Mouse (Mus musculus) MEL (cell line): Measurements from ENCODE around the gene Myh3. TPM values are rescaled to one million over a fixed set of nuclear protein-coding genes. Genes with fewer than 3 reads are reported as not detected.

Experiments
- DNase-seq: peaks from one replicate; pipeline ENCODE4 v3.0.0; 2011; ENCODE audit warnings: low read depth, low spot score
- H3K27ac ChIP-seq: 2 replicates; pipeline ENCODE4 v1.5.1; 2012; ENCODE audit warnings: low read depth, mild to moderate bottlenecking, control low read depth, low read length, moderate library complexity; ENCODE audit not compliant: control insufficient read depth
- H3K27me3 ChIP-seq, 2 experiments: fragments of 150-350 bp in 1 of 2; sonication (generic) in 1 of 2; 2 replicates each; pipeline ENCODE4 v1.6.1; 2012; ENCODE audit warnings: low read length in 2 of 2, mild to moderate bottlenecking in 2 of 2, improper control_type of control experiment in 1 of 2, moderate library complexity in 1 of 2; ENCODE audit not compliant: insufficient read depth in 2 of 2, control insufficient read depth in 1 of 2
- H3K36me3 ChIP-seq, 2 experiments: 2 replicates each; pipeline ENCODE4 v1.6.1; 2012 to 2014; ENCODE audit warnings: low read length in 2 of 2, improper control_type of control experiment in 1 of 2, inconsistent platforms in 1 of 2, mild to moderate bottlenecking in 1 of 2; ENCODE audit not compliant: insufficient read depth in 2 of 2, control insufficient read depth in 1 of 2
- H3K4me1 ChIP-seq, 2 experiments: fragments of 150-350 bp in 1 of 2; sonication (generic) in 1 of 2; 2 replicates each; pipeline ENCODE4 v1.6.1; 2012; ENCODE audit warnings: low read length in 2 of 2, improper control_type of control experiment in 1 of 2, mild to moderate bottlenecking in 1 of 2; ENCODE audit not compliant: insufficient read depth in 2 of 2, control insufficient read depth in 1 of 2
- H3K4me3 ChIP-seq, 2 experiments: fragments of 150-350 bp in 1 of 2; sonication (generic) in 1 of 2; 2 replicates each; pipeline ENCODE4 v1.5.1; 2012; ENCODE audit warnings: low read depth in 2 of 2, low read length in 2 of 2, mild to moderate bottlenecking in 2 of 2, moderate library complexity in 2 of 2, control low read depth in 1 of 2, improper control_type of control experiment in 1 of 2; ENCODE audit not compliant: control insufficient read depth in 1 of 2, insufficient read depth in 1 of 2
- H3K79me2 ChIP-seq: 2 replicates; pipeline ENCODE4 v1.6.1; 2012; ENCODE audit warnings: mild to moderate bottlenecking, low read length, moderate library complexity; ENCODE audit not compliant: control insufficient read depth, poor library complexity, insufficient read depth
- H3K9ac ChIP-seq: 2 replicates; pipeline ENCODE4 v1.6.1; 2012; ENCODE audit warnings: low read depth, mild to moderate bottlenecking, control low read depth, low read length, moderate library complexity; ENCODE audit not compliant: control insufficient read depth, poor library complexity, severe bottlenecking
- H3K9me3 ChIP-seq: fragments of 150-350 bp; sonication (generic); replicated peaks from 2 replicates; pipeline ENCODE4 v1.6.1; 2012; ENCODE audit warnings: mild to moderate bottlenecking, low read length, improper control_type of control experiment, moderate library complexity; ENCODE audit not compliant: insufficient read depth
- CHD1 ChIP-seq: IDR thresholded peaks from 2 replicates; pipeline ENCODE4 v1.6.1; 2012; ENCODE audit warnings: low read depth, mild to moderate bottlenecking, inconsistent platforms, low read length, improper control_type of control experiment
- CTCF ChIP-seq, 3 experiments: IDR thresholded peaks in 2 of 3; conservative IDR thresholded peaks in 1 of 3; 2 replicates each; pipeline ENCODE4 v1.5.1; 2011 to 2012; ENCODE audit warnings: low read length in 3 of 3, low read depth in 2 of 3, mild to moderate bottlenecking in 2 of 3, improper control_type of control experiment in 1 of 3, inconsistent platforms in 1 of 3, mixed read lengths in 1 of 3, moderate library complexity in 1 of 3; ENCODE audit not compliant: control insufficient read depth in 1 of 3, insufficient read depth in 1 of 3, poor library complexity in 1 of 3, severe bottlenecking in 1 of 3
- ELF1 ChIP-seq: IDR thresholded peaks from 2 replicates; pipeline ENCODE4 v1.6.1; 2014; ENCODE audit warnings: low read depth, mild to moderate bottlenecking, inconsistent platforms, low read length, improper control_type of control experiment, moderate library complexity
- EP300 ChIP-seq, 2 experiments: IDR thresholded peaks; 2 replicates each; pipeline ENCODE4 v1.6.1; 2011; ENCODE audit warnings: improper control_type of control experiment in 2 of 2, low read length in 2 of 2, low read depth in 1 of 2, mild to moderate bottlenecking in 1 of 2
- GABPA ChIP-seq: IDR thresholded peaks from 2 replicates; pipeline ENCODE4 v1.6.1; 2012; ENCODE audit warnings: low read depth, mild to moderate bottlenecking, inconsistent platforms, low read length, improper control_type of control experiment, moderate library complexity
- GATA1 ChIP-seq: IDR thresholded peaks from 2 replicates; pipeline ENCODE4 v1.6.1; 2011; ENCODE audit warnings: low read depth, low read length, improper control_type of control experiment
- JUND ChIP-seq: IDR thresholded peaks from 2 replicates; pipeline ENCODE4 v1.6.1; 2011; ENCODE audit warnings: low read depth, mild to moderate bottlenecking, improper control_type of control experiment, low read length
- KAT2A ChIP-seq: conservative IDR thresholded peaks from 2 replicates; pipeline ENCODE4 v1.6.1; 2012; ENCODE audit warnings: low read depth, low read length, improper control_type of control experiment, inconsistent platforms
- MYB ChIP-seq: IDR thresholded peaks from 2 replicates; pipeline ENCODE4 v1.6.1; 2011; ENCODE audit warnings: mild to moderate bottlenecking, low read depth, low read length, improper control_type of control experiment
- MYC ChIP-seq: IDR thresholded peaks from 2 replicates; pipeline ENCODE4 v1.6.1; 2011; ENCODE audit warnings: low read depth, mild to moderate bottlenecking, low read length, improper control_type of control experiment, moderate library complexity
- RAD21 ChIP-seq: IDR thresholded peaks from 2 replicates; pipeline ENCODE4 v1.6.1; 2011; ENCODE audit warnings: mild to moderate bottlenecking, low read depth, low read length, improper control_type of control experiment
- RCOR1 ChIP-seq: IDR thresholded peaks from 2 replicates; pipeline ENCODE4 v1.6.1; 2012; ENCODE audit warnings: low read depth, mild to moderate bottlenecking, inconsistent platforms, low read length, improper control_type of control experiment
- TAL1 ChIP-seq: IDR thresholded peaks from 2 replicates; pipeline ENCODE4 v1.6.1; 2012; ENCODE audit warnings: mild to moderate bottlenecking, inconsistent platforms, low read length, moderate library complexity, mixed read lengths
- TBP ChIP-seq: IDR thresholded peaks from 2 replicates; pipeline ENCODE4 v1.8.0; 2011; ENCODE audit warnings: low read depth, low read length, improper control_type of control experiment
- TCF12 ChIP-seq: IDR thresholded peaks from 2 replicates; pipeline ENCODE4 v1.6.1; 2014; ENCODE audit warnings: low read depth, mild to moderate bottlenecking, inconsistent platforms, low read length, improper control_type of control experiment, moderate library complexity
- UBTF ChIP-seq: IDR thresholded peaks from 2 replicates; pipeline ENCODE4 v1.6.1; 2012; ENCODE audit warnings: low read depth, mild to moderate bottlenecking, inconsistent platforms, low read length, improper control_type of control experiment, moderate library complexity, borderline replicate concordance; ENCODE audit not compliant: insufficient read depth
- USF1 ChIP-seq: IDR thresholded peaks from 2 replicates; pipeline ENCODE4 v1.6.1; 2014; ENCODE audit warnings: low read depth, mild to moderate bottlenecking, inconsistent platforms, low read length, improper control_type of control experiment, moderate library complexity
- USF2 ChIP-seq, 2 experiments: IDR thresholded peaks; 2 replicates each; pipeline ENCODE4 v1.6.1; 2011 to 2012; ENCODE audit warnings: improper control_type of control experiment in 2 of 2, low read length in 2 of 2, borderline replicate concordance in 1 of 2, inconsistent platforms in 1 of 2, low read depth in 1 of 2, mild to moderate bottlenecking in 1 of 2; ENCODE audit not compliant: insufficient read depth in 1 of 2
- ZC3H11A ChIP-seq: IDR thresholded peaks from 2 replicates; pipeline ENCODE4 v1.6.1; 2012; ENCODE audit warnings: low read depth, mild to moderate bottlenecking, inconsistent platforms, low read length, improper control_type of control experiment
- ZKSCAN1 ChIP-seq: IDR thresholded peaks from 2 replicates; pipeline ENCODE4 v1.6.1; 2012; ENCODE audit warnings: low read depth, mild to moderate bottlenecking, inconsistent platforms, low read length, improper control_type of control experiment, moderate library complexity
- ZNF384 ChIP-seq: IDR thresholded peaks from 2 replicates; pipeline ENCODE4 v1.6.1; 2012; ENCODE audit warnings: low read depth, mild to moderate bottlenecking, inconsistent platforms, low read length, improper control_type of control experiment
- polyA plus RNA-seq, 2 experiments: library from polyadenylated mRNA; stranded (reverse) in 1 of 2; unstranded in 1 of 2; fragments of >175 nt in 1 of 2; fragments of >200 nt in 1 of 2; gene quantifications; 2 replicates each; pipeline versions ENCODE4 v1.2.1 to v1.2.4; 2012; ENCODE audit warnings: low replicate concordance in 2 of 2, low read depth in 1 of 2; ENCODE audit not compliant: insufficient read length in 2 of 2, insufficient read depth in 1 of 2, missing spikeins in 1 of 2
- total RNA-seq: library from RNA; depleted of rRNA; stranded (reverse); fragments of 300-350 nt; gene quantifications from 2 replicates; pipeline ENCODE4 v1.2.3, GENCODE M21; 2012

Myh3 gene
- total and polyA plus RNA-seq, 3 experiments, result 0.81 to 1.7 TPM; not detected in 1

GRCm38 (mm10) chr11:67146409-67147282, 68.5 kb downstream of the Myh3 start:
- H3K36me3 ChIP-seq, result no peaks in the 10 kb centered on the region
- TF ChIP-seq TBP (no peak), ELF1 (no peak), RAD21 (no peak), CHD1 (no peak), KAT2A (no peak), GATA1 (no peak), ZC3H11A (no peak), ZNF384 (no peak), MYB (no peak), GABPA (no peak), EP300 (IDR thresholded peaks at IDR 0.05; ENCODE audit: low read depth in 1 of 2, low read length in 2 of 2) (no peak), CTCF (IDR thresholded peaks at IDR 0.05 in 2 of 3, conservative IDR thresholded peaks at IDR 0.05 in 1 of 3; ENCODE audit: control insufficient read depth in 1 of 3, insufficient read depth in 1 of 3, low read depth in 2 of 3, low read length in 3 of 3, poor library complexity in 1 of 3, severe bottlenecking in 1 of 3) (no peak), JUND (no peak), UBTF (no peak), USF2 (IDR thresholded peaks at IDR 0.05; ENCODE audit: borderline replicate concordance in 1 of 2, insufficient read depth in 1 of 2, low read depth in 1 of 2, low read length in 2 of 2) (no peak), ZKSCAN1 (no peak), USF1 (no peak)
- H3K4me1 ChIP-seq, result no peaks in the 10 kb centered on the region
- H3K79me2 ChIP-seq, result no peaks in the 10 kb centered on the region
- DNase-seq, result no peak
- H3K9me3 ChIP-seq, result no peaks in the 10 kb centered on the region
- H3K4me3 ChIP-seq, result no peak overlapping the region
- no peaks in the 10 kb centered on the region; a peak in 2 of 4 replicates for H3K27me3 ChIP-seq
- no peak overlapping the region for H3K27ac ChIP-seq
- H3K9ac ChIP-seq, result no peak overlapping the region

- no peaks in the 10 kb centered on the region; a peak in 2 of 4 replicates for H3K27me3 ChIP-seq
- H3K27ac ChIP-seq, result no peak overlapping the region
- H3K4me1 ChIP-seq, result no peaks in the 10 kb centered on the region
- H3K79me2 ChIP-seq, result no peaks in the 10 kb centered on the region
- H3K9ac ChIP-seq, result no peak overlapping the region
- H3K4me3 ChIP-seq, result no peak overlapping the region
- no peaks in the 10 kb centered on the region for H3K9me3 ChIP-seq
- TF ChIP-seq TAL1 (no peak), ZC3H11A (no peak), RAD21 (no peak), MYC (no peak), TCF12 (no peak), RCOR1 (no peak)
- no peak for DNase-seq
- no peaks in the 10 kb centered on the region for H3K36me3 ChIP-seq
These were observed 69.3 kb downstream of the Myh3 start for GRCm38 (mm10) chr11:67147283-67147921.
